Mouse (Mus musculus): ENCODE results near the gene Sec63.
A peak's percentile ranks its signal among the peaks of the same experiment; 100 is the strongest.

Sec63 gene

DNA sequence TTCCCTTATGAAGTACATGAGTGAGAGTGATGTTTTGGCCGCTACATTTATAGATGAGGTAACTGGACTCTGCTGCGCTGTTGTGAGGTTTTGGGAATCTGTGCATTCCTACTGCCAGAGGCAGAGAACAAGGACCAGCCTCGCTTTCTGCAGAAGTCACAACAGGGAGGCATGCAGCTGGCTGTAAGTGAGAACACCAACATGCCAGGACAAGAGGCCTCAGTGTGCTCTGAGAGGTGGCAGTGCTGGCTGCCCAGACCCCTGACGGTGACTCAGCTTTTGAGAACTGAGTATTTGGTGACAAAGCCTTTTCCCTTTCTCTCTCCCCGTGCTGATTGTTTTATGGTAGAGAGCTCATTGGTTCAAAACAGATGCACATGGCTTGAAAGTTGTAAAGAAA, 103.4 kb downstream of the Sec63 start:
- peak; percentile 35 for DNase-seq

DNA sequence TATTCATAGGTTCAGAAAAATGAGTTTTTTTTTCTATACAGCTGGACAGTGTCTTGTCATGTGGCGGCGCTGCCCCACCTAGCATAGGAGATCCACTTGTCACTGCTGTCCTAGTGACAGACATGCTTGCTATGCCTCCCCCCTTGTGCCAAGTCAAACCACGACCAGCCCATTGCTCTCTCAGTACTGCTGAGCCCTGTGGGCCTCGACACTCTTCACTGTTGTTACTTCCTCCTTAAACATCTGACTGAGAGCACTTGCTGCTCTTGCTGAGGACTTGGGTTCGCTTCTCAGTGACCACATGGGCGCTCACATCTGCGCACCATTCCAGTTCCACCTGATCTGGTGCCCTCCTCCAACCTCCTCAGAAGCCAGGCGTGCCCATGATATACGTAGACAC, 107.1 kb downstream of the Sec63 start:
- DNase-seq, result no peak

- DNase-seq, result no peak
Measured at GRCm38 (mm10) chr10:42869467-42869866, 108.2 kb downstream of the Sec63 start.

- no peak for DNase-seq
Measured at GRCm38 (mm10) chr10:42872269-42873010, 111.1 kb downstream of the Sec63 start.

- no peak for DNase-seq
Measured at GRCm38 (mm10) chr10:42873077-42873595, 111.8 kb downstream of the Sec63 start.

- DNase-seq, result no peak
Measured at GRCm38 (mm10) chr10:42876172-42876571, 114.9 kb downstream of the Sec63 start.

DNA sequence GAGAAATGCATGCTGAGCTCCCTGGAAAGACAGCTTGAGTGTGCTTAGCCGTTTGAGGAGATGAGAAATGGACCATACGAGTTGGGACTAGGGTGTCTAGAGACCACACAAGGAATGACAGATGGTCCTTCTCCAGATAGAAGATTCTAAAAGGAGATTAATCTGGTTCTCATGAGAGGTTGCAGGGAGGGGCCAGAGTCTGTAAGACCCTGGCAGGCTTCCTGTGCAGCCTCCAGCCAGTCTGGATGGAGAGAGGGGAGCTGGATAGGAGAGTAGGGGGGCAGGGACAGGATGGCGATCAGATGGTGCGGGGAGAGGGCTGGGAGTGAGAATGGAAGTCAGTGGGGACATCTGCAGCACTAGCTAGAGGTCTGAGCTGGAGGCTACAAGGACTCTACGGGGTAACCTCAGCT, 118.0 kb downstream of the Sec63 start:
- peak; percentile 52 for DNase-seq

GRCm38 (mm10) chr10:42879682-42880081, 118.4 kb downstream of the Sec63 start:
- DNase-seq, result no peak
